Mouse (Mus musculus): ENCODE measurements around the gene Rnf135. TPM values are rescaled to one million over a fixed set of nuclear protein-coding genes. Genes with fewer than 3 reads are reported as not detected.
"Not testable (repeated sequence)": the region's sequence is repeated elsewhere in the genome, so short reads cannot be mapped to it uniquely, and the experiment has no call there.

Gene Rnf135
- polyA plus RNA-seq, 1 experiment: not detected

DNA sequence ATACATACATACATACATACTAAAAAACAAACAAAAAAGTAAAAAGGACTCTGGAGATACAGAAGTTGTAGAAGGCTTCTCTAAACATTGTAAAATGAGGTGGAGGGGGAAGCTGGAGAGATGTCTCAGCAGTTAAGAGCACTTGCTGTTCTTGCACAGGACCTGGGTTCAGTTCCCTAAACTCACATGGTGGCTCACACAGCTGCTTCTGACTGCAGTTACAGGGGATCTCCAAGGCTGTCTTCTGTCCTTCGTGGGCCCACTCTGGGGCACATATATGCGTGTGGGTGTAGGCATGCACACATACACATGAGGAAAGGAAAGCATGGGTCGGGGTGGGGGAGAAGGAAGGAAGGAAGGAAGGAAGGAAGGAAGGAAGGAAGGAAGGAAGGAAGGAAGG lies 14.0 kb upstream of the Rnf135 start:
- TF ChIP-seq CTCF (IDR thresholded peaks at IDR 0.05; ENCODE audit: insufficient read depth, low read depth, low read length) (no peak), POLR2A (IDR thresholded peaks at IDR 0.05; ENCODE audit: insufficient read depth, low read depth, low read length) (no peak)
- Histone ChIP-seq H3K27ac (ENCODE audit: insufficient read depth, low read depth, low read length) (no peak overlapping the region), H3K4me3 (ENCODE audit: insufficient read depth, low read depth, low read length) (no peak overlapping the region), H3K4me1 (ENCODE audit: control insufficient read depth, insufficient read depth, low read length) (no peaks in the 10 kb centered on the region)
- 91% methylated on average over 3 of the region's 3 CpGs for WGBS

DNA sequence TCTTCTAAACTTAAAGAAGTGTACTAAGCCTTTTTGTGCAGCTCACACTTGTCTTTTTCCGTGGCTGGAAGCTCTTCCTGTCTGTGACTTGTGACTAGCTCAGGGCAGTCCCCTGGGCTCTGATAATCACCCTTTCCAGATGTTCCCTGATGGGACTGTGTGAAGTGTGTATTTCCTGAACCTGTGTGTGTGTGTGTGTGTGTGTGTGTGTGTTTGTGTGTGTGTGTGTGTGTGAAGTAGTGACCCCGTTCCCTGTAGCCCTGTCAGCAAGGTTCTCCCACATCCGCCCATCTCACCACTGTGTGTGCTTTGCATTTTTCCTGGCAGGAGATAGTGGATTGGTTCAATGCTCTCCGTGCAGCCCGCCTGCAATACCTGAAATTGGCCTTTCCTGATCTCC lies 13.3 kb upstream of the Rnf135 start:
- Histone ChIP-seq H3K4me1 (ENCODE audit: control insufficient read depth, insufficient read depth, low read length) (no peaks in the 10 kb centered on the region), H3K27ac (ENCODE audit: insufficient read depth, low read depth, low read length) (no peak overlapping the region), H3K4me3 (ENCODE audit: insufficient read depth, low read depth, low read length) (no peak overlapping the region)
- WGBS: 76% methylated on average over 5 of the region's 5 CpGs
- TF ChIP-seq POLR2A (IDR thresholded peaks at IDR 0.05; ENCODE audit: insufficient read depth, low read depth, low read length) (no peak), CTCF (IDR thresholded peaks at IDR 0.05; ENCODE audit: insufficient read depth, low read depth, low read length) (no peak)

DNA sequence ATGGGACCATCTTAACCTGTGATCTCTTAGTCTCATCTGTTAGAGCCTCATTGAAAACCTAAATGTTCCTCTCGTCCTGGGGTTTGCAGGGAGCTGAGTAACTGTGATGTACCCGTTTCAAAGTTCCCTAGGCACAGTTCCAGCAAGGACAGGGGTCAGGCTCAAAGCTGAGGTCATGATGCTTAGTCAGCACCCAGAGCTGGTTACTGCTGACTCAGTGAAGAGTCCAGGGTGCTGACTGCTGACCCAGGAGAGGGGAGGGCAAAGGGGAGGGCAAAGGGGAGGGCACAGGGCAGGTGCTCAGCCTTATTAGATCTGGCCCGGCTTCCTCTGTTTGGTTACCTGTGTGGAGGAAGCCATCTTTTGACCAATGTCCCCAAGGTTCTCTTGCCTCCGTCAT lies 11.8 kb upstream of the Rnf135 start:
- H3K4me1 ChIP-seq (ENCODE audit: control insufficient read depth, insufficient read depth, low read length): no peaks in the 10 kb centered on the region
- no peak for TF ChIP-seq CTCF (IDR thresholded peaks at IDR 0.05; ENCODE audit: insufficient read depth, low read depth, low read length)
- no peak for TF ChIP-seq POLR2A (IDR thresholded peaks at IDR 0.05; ENCODE audit: insufficient read depth, low read depth, low read length)
- WGBS: 82% methylated on average over 4 of the region's 4 CpGs

DNA sequence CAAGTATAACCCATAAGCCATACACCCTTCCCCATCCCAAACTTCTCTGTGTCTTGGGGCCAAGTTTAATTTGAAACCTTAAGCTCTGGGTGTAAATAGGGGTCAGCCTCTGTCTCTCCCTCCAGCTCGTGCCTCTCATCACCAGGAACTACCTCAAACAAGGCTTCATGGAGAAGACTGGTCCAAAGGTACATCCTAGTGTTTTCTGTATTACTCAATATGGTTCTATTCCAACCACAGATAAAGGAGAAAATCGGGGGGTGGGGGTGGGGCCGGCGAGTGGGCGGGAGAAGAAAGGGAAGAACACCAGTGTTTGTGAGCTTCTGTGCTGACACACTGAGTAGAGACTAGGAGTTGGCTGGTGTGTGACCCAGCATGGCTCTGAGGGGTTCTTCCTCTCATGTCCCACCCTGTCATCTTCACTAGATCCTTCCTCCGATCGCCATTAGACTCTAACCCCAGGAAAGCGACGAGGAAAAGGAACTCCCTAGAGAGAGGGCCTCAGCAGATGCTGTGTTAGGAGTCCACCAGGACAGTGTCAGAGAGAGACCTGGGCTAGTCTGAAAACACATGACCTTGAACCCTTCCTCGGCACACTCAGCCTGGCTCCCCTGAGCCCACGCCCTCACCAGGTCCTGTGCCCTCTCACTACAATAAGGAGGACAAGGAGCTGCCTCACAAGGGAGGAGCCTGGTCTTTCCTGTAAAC lies 9.5 kb upstream of the Rnf135 start:
- Histone ChIP-seq H3K4me1 (ENCODE audit: control insufficient read depth, insufficient read depth, low read length) (no peaks in the 10 kb centered on the region), H3K27ac (ENCODE audit: insufficient read depth, low read depth, low read length) (no peak overlapping the region), H3K4me3 (ENCODE audit: insufficient read depth, low read depth, low read length) (no peak overlapping the region)
- TF ChIP-seq CTCF (IDR thresholded peaks at IDR 0.05; ENCODE audit: insufficient read depth, low read depth, low read length): no peak
- no peak for TF ChIP-seq POLR2A (IDR thresholded peaks at IDR 0.05; ENCODE audit: insufficient read depth, low read depth, low read length)
- 82% methylated on average over 11 of the region's 11 CpGs for WGBS

More for the DNA sequence above, 11.8 kb upstream of the Rnf135 start:
- Histone ChIP-seq H3K4me3 (ENCODE audit: insufficient read depth, low read depth, low read length) (no peak overlapping the region), H3K27ac (ENCODE audit: insufficient read depth, low read depth, low read length) (no peak overlapping the region)

DNA sequence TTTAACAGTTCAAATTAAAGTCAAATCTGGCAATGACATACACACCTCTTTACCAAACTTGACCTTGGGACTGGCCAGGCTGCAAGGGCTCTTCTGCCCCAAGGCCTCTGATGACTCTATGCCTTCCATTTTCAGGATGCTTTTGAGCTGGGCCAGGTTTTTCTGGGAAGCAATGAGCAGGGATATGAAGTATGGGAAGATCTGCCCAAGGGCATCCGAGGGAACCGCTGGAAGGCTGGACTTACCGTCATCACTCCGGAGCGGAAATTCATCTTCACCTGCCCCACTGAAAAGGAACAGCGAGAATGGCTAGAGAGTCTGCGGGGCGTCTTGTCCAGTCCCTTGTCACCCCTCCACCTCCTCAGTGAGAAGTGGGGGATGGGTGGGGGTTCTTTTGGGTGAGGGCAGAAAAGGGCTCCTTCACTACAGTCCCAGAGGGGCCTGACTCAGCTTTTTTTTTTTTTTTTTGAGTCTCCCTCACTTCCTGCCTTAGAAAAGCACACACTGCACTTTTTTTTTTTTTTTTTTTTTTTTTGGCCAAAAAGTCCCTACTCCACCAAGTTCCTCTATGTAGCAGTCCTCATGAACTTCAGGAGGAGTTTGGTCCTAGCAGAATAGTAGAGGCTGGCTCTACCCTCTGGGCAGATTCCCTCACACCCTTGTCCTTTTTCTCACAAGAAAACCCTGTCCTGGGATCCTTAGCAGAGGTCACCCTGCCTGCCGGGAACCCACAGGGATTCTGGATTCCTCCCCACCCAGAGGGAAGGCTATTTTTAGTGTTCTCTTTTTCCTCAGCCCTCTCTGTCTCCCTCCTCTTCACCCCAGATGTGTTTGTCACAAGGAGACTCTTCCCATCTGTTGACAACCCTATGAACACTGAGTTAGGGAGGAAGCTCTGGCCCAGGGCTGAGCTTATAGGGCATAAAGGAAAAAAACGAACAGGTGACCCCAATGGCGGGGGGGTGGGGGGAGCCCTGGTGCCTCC lies 6.4 kb upstream of the Rnf135 start:
- no peak for TF ChIP-seq POLR2A (IDR thresholded peaks at IDR 0.05; ENCODE audit: insufficient read depth, low read depth, low read length)
- no peak for TF ChIP-seq CTCF (IDR thresholded peaks at IDR 0.05; ENCODE audit: insufficient read depth, low read depth, low read length)
- H3K4me1 ChIP-seq (ENCODE audit: control insufficient read depth, insufficient read depth, low read length): no peaks in the 10 kb centered on the region
- no peak overlapping the region for H3K27ac ChIP-seq (ENCODE audit: insufficient read depth, low read depth, low read length)
- 82% methylated on average over 11 of the region's 11 CpGs for WGBS
- no peak overlapping the region for H3K4me3 ChIP-seq (ENCODE audit: insufficient read depth, low read depth, low read length)

DNA sequence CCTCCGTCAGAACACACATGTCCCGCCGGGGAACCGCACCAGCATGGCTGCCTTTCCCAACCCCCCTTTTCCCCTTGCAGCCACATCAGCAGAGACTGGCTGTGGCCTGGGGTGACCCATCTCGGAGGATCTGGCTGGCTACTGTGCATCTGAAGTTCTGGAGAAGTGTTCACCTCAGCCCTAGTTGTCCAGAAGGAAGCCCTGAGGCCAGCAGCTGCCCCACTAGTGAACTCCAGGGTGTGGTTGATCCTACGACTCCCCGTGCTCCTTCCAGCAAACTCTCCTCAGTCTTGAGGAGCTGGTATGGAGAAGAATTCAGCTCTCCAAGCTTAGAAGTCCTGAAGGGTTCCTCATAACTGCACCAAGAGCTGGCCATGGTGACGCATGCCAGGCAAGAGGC lies 5.3 kb upstream of the Rnf135 start:
- TF ChIP-seq POLR2A (IDR thresholded peaks at IDR 0.05; ENCODE audit: insufficient read depth, low read depth, low read length): no peak
- TF ChIP-seq CTCF (IDR thresholded peaks at IDR 0.05; ENCODE audit: insufficient read depth, low read depth, low read length): no peak
- Histone ChIP-seq H3K27ac (ENCODE audit: insufficient read depth, low read depth, low read length) (no peak overlapping the region), H3K4me3 (ENCODE audit: insufficient read depth, low read depth, low read length) (no peak overlapping the region), H3K4me1 (ENCODE audit: control insufficient read depth, insufficient read depth, low read length) (no peaks in the 10 kb centered on the region)
- 92% methylated on average over 8 of the region's 8 CpGs for WGBS

DNA sequence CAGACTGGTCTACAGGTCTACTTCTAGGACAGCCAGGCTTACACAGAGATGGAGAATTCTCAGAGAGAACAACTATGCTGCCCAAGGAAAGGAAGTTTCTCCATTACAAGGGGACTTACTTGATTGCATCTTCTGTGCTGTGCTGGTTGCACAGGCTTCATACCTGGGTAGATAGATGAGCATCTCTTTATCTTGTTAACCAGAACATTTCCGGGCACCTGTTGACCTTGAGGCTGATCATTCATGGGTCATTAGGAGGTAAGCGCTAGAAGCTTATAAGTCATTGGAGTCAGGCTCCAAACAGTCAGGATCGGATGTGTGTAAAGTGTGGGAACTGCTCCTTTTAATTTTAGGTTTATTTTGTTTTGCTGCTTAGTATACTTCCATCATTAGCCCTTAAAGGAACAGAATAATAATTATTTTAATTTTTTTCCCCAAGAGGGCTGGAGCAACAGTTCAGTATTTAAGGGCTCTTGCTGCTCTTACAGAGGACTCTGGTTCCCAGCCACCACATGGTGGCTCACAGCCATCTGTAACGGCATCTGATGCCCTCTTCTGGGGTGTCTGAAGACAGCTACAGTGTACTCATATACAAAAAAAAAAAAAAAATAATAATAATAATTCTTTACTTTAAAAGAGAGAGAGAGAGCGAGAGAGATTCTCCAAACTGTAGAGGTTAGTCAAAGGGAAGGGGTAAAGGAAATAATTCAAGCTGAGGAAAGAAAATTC lies 2.5 kb upstream of the Rnf135 start:
- H3K27ac ChIP-seq (ENCODE audit: insufficient read depth, low read depth, low read length): no peak overlapping the region
- TF ChIP-seq CTCF (IDR thresholded peaks at IDR 0.05; ENCODE audit: insufficient read depth, low read depth, low read length) (no peak), POLR2A (IDR thresholded peaks at IDR 0.05; ENCODE audit: insufficient read depth, low read depth, low read length) (no peak)
- 80% methylated on average over 5 of the region's 5 CpGs for WGBS
- H3K4me3 ChIP-seq (ENCODE audit: insufficient read depth, low read depth, low read length): no peak overlapping the region
- H3K4me1 ChIP-seq (ENCODE audit: control insufficient read depth, insufficient read depth, low read length): peaks cover 7% of the 10 kb centered on the region; the same call in 1 of the 2 replicates

DNA sequence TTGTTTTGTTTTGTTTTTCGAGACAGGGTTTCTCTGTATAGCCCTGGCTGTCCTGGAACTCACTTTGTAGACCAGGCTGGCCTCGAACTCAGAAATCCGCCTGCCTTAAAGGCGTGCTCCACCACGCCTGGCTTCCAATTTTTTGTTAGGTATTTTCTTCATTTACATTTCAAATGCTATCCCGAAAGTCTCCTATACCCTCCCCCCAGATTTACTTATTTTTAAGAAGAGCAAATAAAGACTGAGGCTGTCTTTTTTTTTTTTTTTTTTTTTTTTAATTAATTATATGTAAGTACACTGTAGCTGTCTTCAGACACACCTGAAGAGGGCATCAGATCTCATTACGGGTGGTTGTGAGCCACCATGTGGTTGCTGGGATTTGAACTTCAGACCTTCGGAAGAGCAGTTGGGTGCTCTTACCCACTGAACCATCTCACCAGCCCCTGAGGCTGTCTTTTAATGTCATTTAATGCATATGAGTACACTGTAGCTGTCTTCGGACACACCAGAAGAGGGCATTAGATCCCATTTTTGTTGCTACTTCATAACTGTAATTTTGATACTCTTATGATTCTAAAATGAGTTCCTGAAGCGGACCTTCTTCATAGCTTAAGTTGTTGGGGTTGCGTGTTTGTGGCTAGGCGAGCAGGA lies 472 bp upstream of the Rnf135 start:
- 46% methylated on average over 12 of the region's 12 CpGs for WGBS
- not testable (repeated sequence) for H3K4me1 ChIP-seq (ENCODE audit: control insufficient read depth, insufficient read depth, low read length); H3K27ac ChIP-seq (ENCODE audit: insufficient read depth, low read depth, low read length)
- H3K4me3 ChIP-seq (ENCODE audit: insufficient read depth, low read depth, low read length): peak overlapping the region; percentile 62
